Mouse (Mus musculus) lung, embryonic 16.5 days (tissue): Measurements from ENCODE around the gene Sephs2. TPM values are rescaled to one million over a fixed set of nuclear protein-coding genes. Genes with fewer than 3 reads are reported as not detected.

Experiments used
- ATAC-seq: fragments of 200-750 bp; cut with Nextera tagmentation; 2 replicates; pipeline ENCODE4 v1.8.0; 2017; ENCODE audit warnings: low read depth, mild to moderate bottlenecking, moderate library complexity
- H3K27ac ChIP-seq: fragments of 300-500 bp; sonication (generic); 2 replicates; pipeline ENCODE4 v1.5.1; 2014; ENCODE audit warnings: mild to moderate bottlenecking, control low read depth, low read length
- H3K27me3 ChIP-seq: fragments of 300-500 bp; sonication (generic); 2 replicates; pipeline ENCODE4 v1.6.1; 2014; ENCODE audit warnings: low read depth, low read length, mixed read lengths; ENCODE audit not compliant: control insufficient read depth, insufficient read depth
- H3K36me3 ChIP-seq: fragments of 300-500 bp; sonication (generic); 2 replicates; pipeline ENCODE4 v1.6.1; 2014; ENCODE audit warnings: low read length; ENCODE audit not compliant: control insufficient read depth, insufficient read depth
- H3K4me1 ChIP-seq: fragments of 300-500 bp; sonication (generic); replicated peaks from 2 replicates; pipeline ENCODE4 v1.6.1; 2014; ENCODE audit warnings: low read length, mixed read lengths; ENCODE audit not compliant: control insufficient read depth, insufficient read depth
- H3K4me2 ChIP-seq: fragments of 300-500 bp; sonication (generic); 2 replicates; pipeline ENCODE4 v1.6.1; 2014; ENCODE audit warnings: low read depth, low read length, control low read depth
- H3K4me3 ChIP-seq: fragments of 300-500 bp; sonication (generic); 2 replicates; pipeline ENCODE4 v1.5.1; 2014; ENCODE audit warnings: mild to moderate bottlenecking, low read length, control low read depth
- H3K9ac ChIP-seq: fragments of 300-500 bp; sonication (generic); 2 replicates; pipeline ENCODE4 v1.6.1; 2014; ENCODE audit warnings: low read length, control low read depth
- H3K9me3 ChIP-seq: fragments of 300-500 bp; sonication (generic); 2 replicates; pipeline ENCODE4 v1.6.1; 2016; ENCODE audit warnings: low read length; ENCODE audit not compliant: control insufficient read depth
- WGBS: fragments of 180-500 bp; shearing (Covaris S2); extraction: QIAGEN DNeasy Blood & Tissue Kit; methylation state at CpG from one replicate; pipeline ENCODE4 v1.1.7; 2014; 5-methylcytosine and 5-hydroxymethylcytosine counted together
- polyA plus RNA-seq: library from polyadenylated mRNA; unstranded; fragments of >200 nt; fragmentation: Nextera tagmentation; extraction: Ambion mirVana; gene quantifications from 2 replicates; pipeline ENCODE4 v1.2.1, GENCODE M21; 2015

Gene Sephs2
- polyA plus RNA-seq, result 49.6 and 54.5 TPM in 2 replicates

DNA sequence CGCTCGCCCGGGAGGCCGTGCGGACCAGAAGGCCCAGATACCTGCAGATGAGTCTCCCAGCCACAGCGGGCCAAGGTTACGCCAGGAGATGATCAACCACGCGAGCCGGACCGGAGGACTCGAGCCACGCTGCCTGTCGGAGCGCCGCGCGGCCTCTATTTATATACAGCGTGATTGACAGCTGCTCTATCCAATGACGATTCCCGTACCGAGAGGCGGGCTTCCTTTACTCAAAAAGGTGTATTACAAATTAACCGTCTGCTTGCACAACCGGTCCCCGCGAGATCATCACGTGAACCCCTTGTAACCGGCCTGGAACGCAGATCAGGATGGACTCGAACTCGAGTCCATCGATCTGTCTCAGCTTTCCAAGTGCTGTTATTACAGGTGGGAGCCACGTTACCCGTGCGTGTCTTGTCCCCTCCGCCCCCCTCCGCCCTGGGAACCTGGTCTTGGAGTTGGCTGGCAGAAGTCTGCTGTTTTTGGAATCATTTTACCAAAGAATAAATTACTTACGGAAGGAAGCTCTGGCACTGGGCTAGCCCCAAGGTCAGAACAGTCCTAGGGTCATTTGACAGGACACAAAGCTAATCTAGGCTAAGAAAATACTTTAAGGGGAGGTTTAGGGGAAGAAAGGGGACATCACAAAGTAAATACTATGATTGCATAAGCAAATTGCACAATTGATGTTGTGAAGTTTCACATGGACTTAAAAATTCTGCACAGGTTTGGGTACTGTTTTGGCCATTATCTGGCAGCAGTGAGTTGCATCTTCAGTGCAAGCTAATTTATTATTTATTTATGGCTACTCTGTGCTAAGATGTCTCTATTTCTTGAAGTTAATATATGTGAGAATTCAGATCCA lies at the start of gene Sephs2:
Gene Sephs2, minus strand, starts transcription at position 131 of the 865 bp plus-strand sequence.
- Histone ChIP-seq H3K27me3 (no peaks in the 10 kb centered on the region), H3K36me3 (peaks cover 13% of the 10 kb centered on the region; the same call in 1 of the 2 replicates), H3K4me3 (peak within 1 kb of the TSS; percentile 97), H3K9me3 (no peaks in the 10 kb centered on the region), H3K9ac (peak within 1 kb of the TSS; percentile 96), H3K4me2 (peak within 1 kb of the TSS; percentile 91), H3K27ac (peak within 1 kb of the TSS; percentile 80), H3K4me1 (peaks cover 17% of the 10 kb centered on the region)
- WGBS, result under 1% methylated on average over 39 of the region's 39 CpGs
- peak; percentile 93 for ATAC-seq

DNA sequence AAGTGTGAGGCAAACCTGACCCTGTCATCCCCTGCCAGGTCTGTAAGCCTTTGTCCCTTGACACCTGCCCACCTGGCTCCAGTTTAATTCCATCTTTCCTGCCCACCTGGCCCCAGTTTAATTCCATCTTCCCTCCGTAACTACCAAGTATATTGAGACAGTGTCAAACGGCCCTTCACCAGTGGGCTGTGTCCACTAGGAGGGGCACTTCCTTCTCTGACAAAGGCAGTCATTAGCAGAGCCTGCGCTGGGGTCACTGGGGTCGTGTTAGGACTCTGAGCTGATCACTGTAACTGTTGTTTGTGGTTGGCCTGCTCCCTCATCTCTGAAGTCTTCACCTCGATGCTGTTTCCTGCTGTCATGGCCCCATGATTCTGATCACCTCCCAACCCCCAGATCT lies 48.2 kb upstream of the Sephs2 start:
- H3K9me3 ChIP-seq, result no peaks in the 10 kb centered on the region
- no peaks in the 10 kb centered on the region for H3K4me1 ChIP-seq

DNA sequence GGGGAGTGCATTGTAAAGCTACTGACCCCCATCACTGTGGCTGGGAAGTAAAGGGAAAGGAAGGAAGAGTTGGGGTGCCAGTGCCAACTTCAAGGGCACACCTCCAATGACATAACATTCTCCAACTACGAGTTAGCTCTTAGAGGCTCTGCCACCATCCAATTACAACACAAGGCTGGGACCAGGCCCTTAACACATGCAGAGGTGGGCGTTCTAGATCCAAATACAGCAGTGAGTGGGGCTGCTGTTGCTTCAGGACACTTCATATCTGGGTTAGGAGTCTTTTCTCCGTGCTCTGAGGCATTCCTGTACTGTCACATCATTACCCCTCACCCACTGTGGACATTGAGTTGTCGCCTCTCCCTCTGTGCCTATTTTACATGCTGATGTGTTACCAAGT lies 47.3 kb upstream of the Sephs2 start:
- H3K9ac ChIP-seq, result no peak overlapping the region
- no peak overlapping the region for H3K27ac ChIP-seq
- no peaks in the 10 kb centered on the region for H3K36me3 ChIP-seq
- 57% methylated on average over 4 of the region's 4 CpGs for WGBS
- H3K27me3 ChIP-seq, result no peaks in the 10 kb centered on the region
- no peak overlapping the region for H3K4me3 ChIP-seq
- H3K9me3 ChIP-seq, result no peaks in the 10 kb centered on the region
- no peaks in the 10 kb centered on the region for H3K4me1 ChIP-seq
- ATAC-seq, result no peak
- no peak overlapping the region for H3K4me2 ChIP-seq

More for the DNA sequence above, 48.2 kb upstream of the Sephs2 start:
- Histone ChIP-seq H3K4me2 (no peak overlapping the region), H3K4me3 (no peak overlapping the region), H3K27me3 (no peaks in the 10 kb centered on the region), H3K36me3 (no peaks in the 10 kb centered on the region), H3K27ac (no peak overlapping the region), H3K9ac (no peak overlapping the region)
- no peak for ATAC-seq
- WGBS, result 36% methylated on average over 5 of the region's 5 CpGs

DNA sequence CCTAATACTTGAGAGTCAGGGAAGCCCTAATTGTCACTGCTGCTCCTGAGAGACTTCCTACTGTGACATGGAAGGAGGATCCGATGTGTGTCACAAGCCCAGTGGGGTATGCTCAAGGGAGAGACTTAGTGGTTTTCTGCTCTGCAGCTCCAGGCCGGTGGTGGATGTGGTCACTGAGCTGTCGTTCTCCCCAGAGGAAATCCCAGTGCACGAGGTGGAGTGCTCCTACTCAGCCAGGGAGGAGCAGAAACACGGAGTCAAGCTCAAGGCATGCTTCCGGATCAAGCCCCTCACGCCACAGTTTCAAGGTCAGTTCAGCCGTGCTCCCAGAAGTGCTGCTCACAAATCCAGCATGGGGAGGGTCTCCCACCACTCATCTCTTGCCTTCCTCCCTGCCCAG lies 40.1 kb upstream of the Sephs2 start:
- no peak overlapping the region for H3K9ac ChIP-seq
- no peak overlapping the region for H3K27ac ChIP-seq
- no peaks in the 10 kb centered on the region for H3K9me3 ChIP-seq
- ATAC-seq, result no peak
- H3K4me1 ChIP-seq, result no peaks in the 10 kb centered on the region
- no peaks in the 10 kb centered on the region for H3K36me3 ChIP-seq
- no peaks in the 10 kb centered on the region for H3K27me3 ChIP-seq
- no peak overlapping the region for H3K4me2 ChIP-seq
- H3K4me3 ChIP-seq, result no peak overlapping the region
- 28% methylated on average over 8 of the region's 8 CpGs for WGBS

DNA sequence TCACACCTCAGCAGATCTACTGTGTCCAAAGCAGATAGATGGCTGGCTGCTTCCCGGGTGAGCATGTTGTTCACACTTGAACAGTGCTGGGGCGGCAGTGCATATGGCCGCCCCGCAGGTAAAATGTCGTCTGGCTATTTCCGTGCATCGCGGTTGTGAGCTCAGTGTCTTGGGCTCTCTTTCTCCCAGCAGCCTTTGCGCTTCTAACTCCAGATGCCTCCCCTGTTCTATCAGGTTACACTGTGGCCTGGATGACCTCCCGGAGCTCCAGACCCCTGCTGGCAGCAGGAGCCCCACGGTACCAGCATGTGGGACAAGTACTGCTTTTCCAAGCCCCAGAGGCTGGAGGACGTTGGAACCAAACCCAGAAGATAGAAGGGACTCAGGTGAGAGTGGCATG lies 36.1 kb upstream of the Sephs2 start:
- Histone ChIP-seq H3K27me3 (no peaks in the 10 kb centered on the region), H3K4me1 (no peaks in the 10 kb centered on the region), H3K27ac (no peak overlapping the region), H3K9me3 (no peaks in the 10 kb centered on the region), H3K36me3 (no peaks in the 10 kb centered on the region), H3K4me3 (no peak overlapping the region), H3K4me2 (no peak overlapping the region), H3K9ac (no peak overlapping the region)
- no peak for ATAC-seq
- WGBS, result 60% methylated on average over 12 of the region's 12 CpGs

DNA sequence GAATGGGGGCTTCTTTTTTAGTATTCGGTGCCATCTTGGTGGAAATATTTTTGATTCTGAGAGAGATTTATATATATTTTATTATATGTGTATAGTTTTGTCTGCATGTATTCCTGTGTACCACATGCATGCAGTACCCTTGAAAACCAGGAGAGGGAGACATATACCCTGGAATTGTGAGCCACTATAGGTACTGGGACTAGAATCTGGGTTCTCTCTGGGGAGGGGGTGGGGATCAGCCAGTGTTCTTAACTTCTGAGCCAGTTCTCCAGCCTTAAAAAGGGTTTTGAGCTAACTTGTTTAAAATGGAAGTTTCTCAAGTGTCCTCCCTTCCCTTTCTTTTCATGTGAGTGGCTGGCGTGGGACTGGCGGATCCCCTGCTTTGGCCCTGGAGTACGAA lies 35.0 kb upstream of the Sephs2 start:
- Histone ChIP-seq H3K4me1 (no peaks in the 10 kb centered on the region), H3K9ac (no peak overlapping the region), H3K27ac (no peak overlapping the region), H3K9me3 (no peaks in the 10 kb centered on the region), H3K4me2 (no peak overlapping the region), H3K36me3 (no peaks in the 10 kb centered on the region), H3K4me3 (no peak overlapping the region), H3K27me3 (no peaks in the 10 kb centered on the region)
- WGBS, result 59% methylated on average over 4 of the region's 4 CpGs
- ATAC-seq, result peak; percentile 72; the same call in 1 of the 2 replicates

DNA sequence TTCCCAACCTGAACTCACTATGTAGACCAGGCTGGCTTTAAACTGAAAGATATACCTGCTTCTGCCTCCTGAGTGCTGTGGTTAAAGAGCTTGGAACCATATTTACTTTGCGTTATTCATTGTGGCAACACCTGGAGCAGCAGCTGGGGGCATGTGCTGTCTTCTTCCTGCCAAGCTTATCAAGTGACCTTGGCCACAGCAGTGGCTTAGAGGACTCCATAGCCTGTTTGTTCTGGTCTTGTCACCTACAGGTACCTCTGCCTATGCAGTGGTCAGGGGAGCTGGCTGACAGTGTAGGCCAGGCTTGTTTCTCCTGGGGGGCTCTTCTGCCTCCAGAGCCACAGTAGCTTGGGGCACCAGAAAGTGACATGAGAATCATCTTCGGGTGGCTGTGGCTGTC lies 34.6 kb upstream of the Sephs2 start:
- no peak overlapping the region for H3K4me3 ChIP-seq
- H3K27me3 ChIP-seq, result no peaks in the 10 kb centered on the region
- H3K9ac ChIP-seq, result no peak overlapping the region
- no peaks in the 10 kb centered on the region for H3K9me3 ChIP-seq
- ATAC-seq, result no peak
- 71% methylated on average over 2 of the region's 2 CpGs for WGBS
- H3K27ac ChIP-seq, result no peak overlapping the region
- H3K36me3 ChIP-seq, result no peaks in the 10 kb centered on the region
- no peaks in the 10 kb centered on the region for H3K4me1 ChIP-seq
- H3K4me2 ChIP-seq, result no peak overlapping the region

DNA sequence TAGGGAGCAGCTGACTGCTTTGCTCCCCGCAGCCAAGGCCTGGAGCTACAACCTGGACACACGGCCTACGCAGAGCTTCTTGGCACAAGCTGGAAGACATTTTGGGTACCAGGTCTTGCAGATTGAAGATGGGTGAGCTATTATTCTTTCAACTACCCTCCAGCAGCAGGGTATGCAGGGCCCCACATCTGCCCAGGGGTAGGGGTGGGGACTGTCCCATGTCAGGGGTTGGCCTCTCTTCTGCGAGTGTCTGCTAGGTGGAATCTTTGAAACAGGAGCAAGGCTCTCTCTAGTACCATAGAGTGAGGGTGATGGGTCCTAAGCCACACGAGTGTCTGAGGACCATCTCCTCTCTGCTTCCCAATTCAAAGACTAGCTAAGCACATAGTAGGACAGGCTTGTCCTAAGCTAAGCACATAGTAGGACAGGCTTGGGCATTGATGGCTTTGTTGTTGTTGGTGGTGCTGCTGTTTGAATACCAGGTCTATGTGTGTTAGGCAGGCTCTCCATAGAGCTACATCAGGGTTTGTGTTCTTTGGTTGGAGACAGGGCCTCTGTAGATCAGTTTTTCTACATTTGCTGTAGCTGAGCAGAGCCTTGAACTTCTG lies 23.8 kb upstream of the Sephs2 start:
- no peak overlapping the region for H3K4me3 ChIP-seq
- H3K9ac ChIP-seq, result no peak overlapping the region
- H3K27me3 ChIP-seq, result no peaks in the 10 kb centered on the region
- H3K36me3 ChIP-seq, result no peaks in the 10 kb centered on the region
- ATAC-seq, result no peak
- WGBS, result 88% methylated on average over 5 of the region's 5 CpGs
- H3K4me1 ChIP-seq, result no peaks in the 10 kb centered on the region
- H3K27ac ChIP-seq, result no peak overlapping the region
- H3K9me3 ChIP-seq, result no peaks in the 10 kb centered on the region
- H3K4me2 ChIP-seq, result no peak overlapping the region

DNA sequence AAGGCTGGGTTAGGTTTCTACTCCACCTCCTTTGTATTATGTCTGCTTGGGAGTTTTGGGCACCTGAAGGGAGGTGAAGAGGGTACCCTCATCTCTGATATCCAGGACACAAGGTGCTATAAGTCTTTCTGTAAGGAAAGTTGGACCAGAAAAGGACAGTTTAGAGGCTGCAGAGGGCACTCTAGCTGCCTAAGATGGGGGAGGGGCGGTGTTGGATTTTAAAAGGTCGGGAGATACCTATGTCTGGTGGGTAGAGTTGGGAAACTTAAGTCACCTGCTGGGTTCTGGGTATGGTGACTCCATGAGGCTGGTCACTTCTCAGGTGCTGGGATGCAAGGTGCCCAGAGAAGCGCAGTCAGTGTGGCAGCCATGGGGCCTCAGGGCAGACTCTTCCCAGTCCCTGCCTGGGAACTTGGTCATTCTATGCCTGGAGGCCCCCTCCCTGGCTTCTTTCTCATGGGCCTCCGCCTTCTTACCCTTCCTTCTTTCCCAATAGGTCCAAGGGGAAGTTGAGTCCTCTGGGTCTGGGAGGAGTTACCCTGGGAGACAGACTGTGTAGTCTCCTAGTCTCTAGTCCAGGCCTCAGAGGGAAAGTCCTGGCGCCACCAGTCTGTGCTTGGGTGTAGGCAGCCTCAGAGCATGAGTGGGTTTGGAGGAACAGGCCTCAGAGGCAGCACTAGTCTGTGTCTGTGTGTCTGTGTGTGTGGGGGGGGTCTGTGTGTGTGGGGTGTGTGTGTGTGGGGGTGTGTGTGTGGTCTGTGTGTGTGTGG lies 23.1 kb upstream of the Sephs2 start:
- H3K4me2 ChIP-seq, result no peak overlapping the region
- no peaks in the 10 kb centered on the region for H3K9me3 ChIP-seq
- no peaks in the 10 kb centered on the region for H3K36me3 ChIP-seq
- H3K4me1 ChIP-seq, result no peaks in the 10 kb centered on the region
- no peak overlapping the region for H3K9ac ChIP-seq
- no peak overlapping the region for H3K27ac ChIP-seq
- no peaks in the 10 kb centered on the region for H3K27me3 ChIP-seq
- H3K4me3 ChIP-seq, result no peak overlapping the region
- WGBS, result 73% methylated on average over 5 of the region's 5 CpGs
- ATAC-seq, result no peak
